ENCODE assay signal across 18 mouse cellular contexts in the genomic region with DNA sequence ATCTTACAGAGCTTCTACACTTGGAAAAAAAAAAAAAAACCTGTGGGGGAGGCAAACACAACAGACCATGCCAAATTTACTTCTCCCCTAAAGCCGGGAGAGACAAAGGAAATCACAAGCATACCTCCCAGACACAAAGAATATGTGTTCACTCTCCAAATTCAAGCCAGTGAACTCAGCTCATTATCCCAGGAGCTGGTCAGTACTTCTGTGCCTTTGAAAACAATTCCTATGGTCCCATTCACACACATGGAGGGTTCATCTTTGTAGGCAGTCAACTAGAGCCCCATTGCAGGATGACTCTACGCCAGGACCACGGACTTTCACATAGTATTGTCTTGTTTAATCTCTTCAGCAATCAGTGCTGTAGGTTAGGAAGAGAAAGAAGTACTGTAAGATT.
DNase-seq lines count a peak whose midpoint lies in the region; ATAC-seq lines count a peak whose summit lies in the region.
"Had no signal": no experiment of that assay in that cellular context is flagged by ENCODE, and none has a peak within 500 bp of the region (broad histone marks: within the 10 kb centered on the region; RNA-seq: fewer than 3 reads in every experiment).

No protein-coding gene starts in this region.

- H3K9me3 ChIP-seq in neural tube, embryonic 11.5 days (ENCODE audit: control insufficient read depth, low read length) = no peaks in the 10 kb centered on the region
- H3K9me3 ChIP-seq in neural tube, embryonic 15.5 days (replicated peaks) = no peaks in the 10 kb centered on the region
- no peaks in the 10 kb centered on the region for H3K9me3 ChIP-seq in forebrain, embryonic 15.5 days
- H3K9me3 ChIP-seq in midbrain, embryonic 15.5 days = no peaks in the 10 kb centered on the region
- H3K9me3 ChIP-seq: embryonic facial prominence, embryonic 12.5 days; heart, embryonic 13.5 days; liver, embryonic 15.5 days had no signal

- H3K4me3 ChIP-seq in neural tube, embryonic 11.5 days (ENCODE audit: low read depth, low read length) = no peak overlapping the region
- no peak overlapping the region for H3K4me3 ChIP-seq in neural tube, embryonic 15.5 days (replicated peaks)
- H3K4me3 ChIP-seq in forebrain, embryonic 15.5 days = no peak overlapping the region
- H3K4me3 ChIP-seq in midbrain, embryonic 15.5 days = no peak overlapping the region
- H3K4me3 ChIP-seq: embryonic facial prominence, embryonic 12.5 days; heart, embryonic 13.5 days; liver, embryonic 15.5 days had no signal

- no peaks in the 10 kb centered on the region for H3K36me3 ChIP-seq in neural tube, embryonic 11.5 days (ENCODE audit: control insufficient read depth, insufficient read depth, low read length)
- no peaks in the 10 kb centered on the region for H3K36me3 ChIP-seq in neural tube, embryonic 15.5 days
- no peaks in the 10 kb centered on the region for H3K36me3 ChIP-seq in forebrain, embryonic 15.5 days
- no peaks in the 10 kb centered on the region for H3K36me3 ChIP-seq in midbrain, embryonic 15.5 days (replicated peaks)
- H3K36me3 ChIP-seq: embryonic facial prominence, embryonic 12.5 days; G1E; heart, embryonic 13.5 days; liver, embryonic 15.5 days had no signal

- no peak overlapping the region; the same call in 1 of the 2 replicates for H3K9ac ChIP-seq in neural tube, embryonic 11.5 days (ENCODE audit: low read length)
- no peak overlapping the region for H3K9ac ChIP-seq in neural tube, embryonic 15.5 days (replicated peaks)
- H3K9ac ChIP-seq in forebrain, embryonic 15.5 days (replicated peaks) = no peak overlapping the region
- no peak overlapping the region for H3K9ac ChIP-seq in midbrain, embryonic 15.5 days
- H3K9ac ChIP-seq: embryonic facial prominence, embryonic 12.5 days; heart, embryonic 13.5 days; liver, embryonic 15.5 days had no signal

- peak overlapping the region; percentile 12; the same call in 1 of the 2 replicates for H3K4me2 ChIP-seq in neural tube, embryonic 11.5 days (ENCODE audit: low read depth)
- H3K4me2 ChIP-seq in neural tube, embryonic 15.5 days = no peak overlapping the region
- H3K4me2 ChIP-seq in forebrain, embryonic 15.5 days (replicated peaks) = no peak overlapping the region
- no peak overlapping the region; the same call in 1 of the 2 replicates for H3K4me2 ChIP-seq in midbrain, embryonic 15.5 days
- H3K4me2 ChIP-seq: embryonic facial prominence, embryonic 12.5 days; heart, embryonic 13.5 days; liver, embryonic 15.5 days had no signal

- DNase-seq in embryo, embryonic 10.5 days (ENCODE audit: low spot score) = peak; percentile 22
- DNase-seq in embryo, embryonic 10 days (ENCODE audit: low spot score) = no peak
- no peak for DNase-seq in neural tube, embryonic 11.5 days (ENCODE audit: low spot score)
- DNase-seq in left cerebral cortex, adult 9 months (ENCODE audit: low spot score in 2 of 2) = no peak
- DNase-seq: cerebellum, adult 8-10 months; gastrocnemius, postnatal 14 days; heart, adult 18-20 months; kidney, adult 9 months; right cerebral cortex, postnatal 4 days had no signal

- 49% methylated on average over 3 of the region's 3 CpGs for WGBS in neural tube, embryonic 11.5 days
- 33% methylated on average over 3 of the region's 3 CpGs for WGBS in neural tube, embryonic 15.5 days
- WGBS in forebrain, embryonic 15.5 days = 7% methylated on average over 3 of the region's 3 CpGs
- 14% methylated on average over 3 of the region's 3 CpGs for WGBS in midbrain, embryonic 15.5 days

- H3K4me1 ChIP-seq in neural tube, embryonic 11.5 days (ENCODE audit: control insufficient read depth, insufficient read depth, low read length) = peaks cover 11% of the 10 kb centered on the region
- H3K4me1 ChIP-seq in neural tube, embryonic 15.5 days = peaks cover 20% of the 10 kb centered on the region
- peaks cover 26% of the 10 kb centered on the region for H3K4me1 ChIP-seq in forebrain, embryonic 15.5 days
- peaks cover 27% of the 10 kb centered on the region for H3K4me1 ChIP-seq in midbrain, embryonic 15.5 days
- H3K4me1 ChIP-seq: liver, embryonic 15.5 days had no signal

- ATAC-seq in neural tube, embryonic 11.5 days (ENCODE audit: insufficient read depth, low FRiP score, low TSS enrichment) = no peak
- ATAC-seq in neural tube, embryonic 15.5 days (ENCODE audit: low FRiP score) = no peak
- ATAC-seq in forebrain, embryonic 15.5 days (replicated peaks) = peak; percentile 41; the same call in 1 of the 2 replicates
- peak; percentile 42; the same call in 1 of the 2 replicates for ATAC-seq in midbrain, embryonic 15.5 days (replicated peaks)
- ATAC-seq in megakaryocyte progenitor cell, adult 5-6 weeks (replicated peaks; ENCODE audit: poor library complexity) = no peak
- ATAC-seq: CD4-positive, CD25-positive, alpha-beta regulatory T cell, adult 4 months had no signal

- H3K27me3 ChIP-seq in neural tube, embryonic 11.5 days (ENCODE audit: control insufficient read depth, insufficient read depth, low read length) = no peaks in the 10 kb centered on the region
- no peaks in the 10 kb centered on the region for H3K27me3 ChIP-seq in neural tube, embryonic 15.5 days (replicated peaks)
- no peaks in the 10 kb centered on the region for H3K27me3 ChIP-seq in forebrain, embryonic 15.5 days
- no peaks in the 10 kb centered on the region for H3K27me3 ChIP-seq in midbrain, embryonic 15.5 days (replicated peaks)
- H3K27me3 ChIP-seq: embryonic facial prominence, embryonic 12.5 days; heart, embryonic 13.5 days; liver, embryonic 15.5 days had no signal

- H3K27ac ChIP-seq in neural tube, embryonic 11.5 days (ENCODE audit: low read depth, low read length) = no peak overlapping the region
- no peak overlapping the region for H3K27ac ChIP-seq in neural tube, embryonic 15.5 days (replicated peaks)
- H3K27ac ChIP-seq in forebrain, embryonic 15.5 days (replicated peaks) = peak overlapping the region; percentile 58
- H3K27ac ChIP-seq in midbrain, embryonic 15.5 days = peak overlapping the region; percentile 65
- H3K27ac ChIP-seq: embryonic facial prominence, embryonic 12.5 days; heart, embryonic 13.5 days; liver, embryonic 15.5 days had no signal

Comparison
In these comparisons a context has a peak if more than half of its experiments do, and no peak if none do; other contexts are left out.
1. ATAC-seq: peak in forebrain, embryonic 15.5 days (single experiment) and midbrain, embryonic 15.5 days (single experiment); none in neural tube, embryonic 11.5 days (single experiment), neural tube, embryonic 15.5 days (single experiment) and megakaryocyte progenitor cell, adult 5-6 weeks (single experiment).
2. H3K27ac ChIP-seq: peak in forebrain, embryonic 15.5 days (single experiment) and midbrain, embryonic 15.5 days (single experiment); none in neural tube, embryonic 11.5 days (single experiment) and neural tube, embryonic 15.5 days (single experiment).